Mouse (Mus musculus) limb, embryonic 14.5 days (tissue): ENCODE measurements around the gene Baiap2l2. TPM values are rescaled to one million over a fixed set of nuclear protein-coding genes. Genes with fewer than 3 reads are reported as not detected.
A peak's percentile ranks its signal among the peaks of the same experiment; 100 is the strongest.

ENCODE experiments used
- ATAC-seq: fragments of 200-750 bp; cut with Nextera tagmentation; 2 replicates; pipeline ENCODE4 v1.8.0; 2017; ENCODE audit warnings: low read depth, moderate number of reproducible peaks, moderate TSS enrichment; ENCODE audit not compliant: low FRiP score
- DNase-seq: peaks from one replicate; pipeline ENCODE4 v3.0.0-alpha.2; 2015; ENCODE audit warnings: low spot score
- H3K27ac ChIP-seq: fragments of 300-500 bp; sonication (generic); replicated peaks from 2 replicates; pipeline ENCODE4 v1.5.1; 2014; ENCODE audit warnings: low read depth, mild to moderate bottlenecking, low read length, moderate library complexity, mixed read lengths
- H3K27me3 ChIP-seq: fragments of 300-500 bp; sonication (generic); 2 replicates; pipeline ENCODE4 v1.6.1; 2014; ENCODE audit warnings: low read length, mixed read lengths; ENCODE audit not compliant: control insufficient read depth, insufficient read depth
- H3K36me3 ChIP-seq: fragments of 300-500 bp; sonication (generic); 2 replicates; pipeline ENCODE4 v1.6.1; 2014; ENCODE audit warnings: mild to moderate bottlenecking, low read length, moderate library complexity, mixed read lengths; ENCODE audit not compliant: control insufficient read depth, insufficient read depth
- H3K4me1 ChIP-seq: fragments of 300-500 bp; sonication (generic); 2 replicates; pipeline ENCODE4 v1.6.1; 2014; ENCODE audit warnings: antibody characterized with exemption, low read length, mixed read lengths; ENCODE audit not compliant: control insufficient read depth, insufficient read depth
- H3K4me2 ChIP-seq: fragments of 300-500 bp; sonication (generic); replicated peaks from 2 replicates; pipeline ENCODE4 v1.6.1; 2014; ENCODE audit warnings: low read depth, mild to moderate bottlenecking, low read length, moderate library complexity; ENCODE audit not compliant: severe bottlenecking
- H3K4me3 ChIP-seq: fragments of 300-500 bp; sonication (generic); replicated peaks from 2 replicates; pipeline ENCODE4 v1.5.1; 2014; ENCODE audit warnings: low read length
- H3K9ac ChIP-seq: fragments of 300-500 bp; sonication (generic); 2 replicates; pipeline ENCODE4 v1.6.1; 2014; ENCODE audit warnings: mild to moderate bottlenecking, low read depth, low read length, moderate library complexity; ENCODE audit not compliant: severe bottlenecking
- H3K9me3 ChIP-seq: fragments of 300-500 bp; sonication (generic); 2 replicates; pipeline ENCODE4 v1.6.1; 2016; ENCODE audit warnings: low read length; ENCODE audit not compliant: control insufficient read depth
- POLR2A ChIP-seq: fragments of 200-500 bp; IDR thresholded peaks from 2 replicates; pipeline ENCODE4 v1.8.0; 2012; ENCODE audit warnings: inconsistent platforms, mild to moderate bottlenecking, moderate library complexity, borderline replicate concordance; ENCODE audit not compliant: insufficient read depth, insufficient read length; ENCODE audit errors: extremely low read depth
- WGBS: fragments of 180-500 bp; shearing (Covaris S2); extraction: QIAGEN DNeasy Blood & Tissue Kit; methylation state at CpG from one replicate; pipeline ENCODE4 v1.1.7; 2014; 5-methylcytosine and 5-hydroxymethylcytosine counted together
- polyA plus RNA-seq, 2 experiments: library from polyadenylated mRNA; depleted of rRNA in 1 of 2; stranded (reverse) in 1 of 2; unstranded in 1 of 2; fragments of >200 nt; fragmentation: Nextera tagmentation in 1 of 2; extraction: Ambion mirVana in 1 of 2; gene quantifications; 2 replicates each; pipeline versions ENCODE4 v1.2.1 to v1.2.3; 2012 to 2014

Gene Baiap2l2
- polyA plus RNA-seq (2012; rRNA removed) (11.7 TPM in 2 replicates), polyA plus RNA-seq (2014; fragmentation: Nextera tagmentation; extraction: Ambion mirVana) (8.5 and 10.9 TPM in 2 replicates)

DNA sequence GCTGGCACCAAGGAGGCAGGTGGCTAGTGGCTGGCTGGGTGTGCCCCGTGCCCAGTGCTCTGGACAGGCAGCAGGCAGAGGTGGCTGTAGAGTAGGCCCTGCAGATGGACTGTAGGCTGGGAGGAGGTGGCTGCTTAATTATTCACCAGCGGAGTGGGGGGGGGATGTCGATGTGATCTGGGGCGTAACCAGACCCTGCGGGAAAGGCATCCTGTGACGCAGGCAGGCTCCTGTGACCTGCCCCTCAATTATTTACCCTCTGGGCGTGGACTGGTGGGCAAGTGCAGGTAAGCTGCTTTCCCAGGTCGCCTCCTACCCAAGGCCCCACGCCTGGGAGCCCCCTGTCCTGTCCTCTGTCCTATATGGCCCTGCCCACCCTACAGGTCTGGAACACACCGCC is at the start of gene Baiap2l2:
Gene Baiap2l2, minus strand, starts transcription at position 139 of the 400 bp plus-strand sequence.
- Histone ChIP-seq H3K4me3 (no peak within 1 kb of the TSS), H3K9me3 (no peaks in the 10 kb centered on the region), H3K27me3 (no peaks in the 10 kb centered on the region), H3K4me1 (no peaks in the 10 kb centered on the region), H3K4me2 (no peak within 1 kb of the TSS), H3K9ac (no peak within 1 kb of the TSS), H3K27ac (no peak within 1 kb of the TSS), H3K36me3 (peaks cover 18% of the 10 kb centered on the region)
- DNase-seq (no peak), ATAC-seq (no peak)
- no peak for TF ChIP-seq POLR2A
- WGBS, result 62% methylated on average over 10 of the region's 10 CpGs

DNA sequence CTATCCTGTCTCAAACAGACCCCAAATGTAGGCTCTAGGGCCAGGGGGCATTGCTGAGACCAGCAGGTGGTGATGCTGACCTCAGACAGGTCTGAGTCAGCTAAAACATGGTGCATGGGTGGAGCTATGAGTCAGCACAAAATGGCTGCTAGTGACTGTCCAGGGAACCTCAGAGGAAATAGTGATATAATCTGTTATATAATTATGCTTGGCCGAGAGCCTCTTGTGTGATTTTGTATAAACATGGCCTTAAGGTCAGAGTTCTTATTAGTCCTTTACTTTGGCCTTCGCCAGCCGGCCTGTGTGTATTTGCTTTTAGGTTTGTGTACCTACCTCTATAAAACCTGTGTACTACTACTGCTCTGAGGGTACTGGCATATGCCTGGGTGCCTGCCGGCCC is 48.1 kb upstream of the Baiap2l2 start:
- no peaks in the 10 kb centered on the region for H3K27me3 ChIP-seq
- WGBS, result 69% methylated on average over 4 of the region's 4 CpGs
- ATAC-seq, result no peak

DNA sequence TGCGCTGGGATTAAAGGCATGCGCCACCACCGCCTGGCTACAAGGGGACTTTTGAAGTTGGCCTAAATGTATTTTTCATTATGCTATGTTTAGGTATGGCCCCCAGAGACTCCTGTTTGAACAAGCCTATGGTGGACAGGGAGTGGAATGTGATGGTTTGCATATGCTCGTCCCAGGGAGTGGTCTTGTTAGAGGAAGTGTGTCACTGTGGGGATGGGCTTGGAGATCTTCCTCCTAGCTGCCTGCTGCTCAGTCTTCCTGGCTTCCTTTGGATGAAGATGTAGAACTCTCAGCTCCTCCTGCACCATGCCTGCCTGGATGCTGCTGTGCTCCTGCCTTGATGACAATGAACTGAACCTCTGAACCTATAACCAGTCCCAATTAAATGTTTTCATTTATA is 45.2 kb upstream of the Baiap2l2 start:
- no peak overlapping the region for H3K4me3 ChIP-seq
- 68% methylated on average over 4 of the region's 4 CpGs for WGBS
- ATAC-seq, result no peak
- H3K27me3 ChIP-seq, result no peaks in the 10 kb centered on the region
- H3K4me1 ChIP-seq, result peaks cover 11% of the 10 kb centered on the region
- no peaks in the 10 kb centered on the region for H3K36me3 ChIP-seq
- H3K9ac ChIP-seq, result no peak overlapping the region
- DNase-seq, result no peak
- H3K4me2 ChIP-seq, result no peak overlapping the region
- TF ChIP-seq POLR2A, result no peak
- no peaks in the 10 kb centered on the region for H3K9me3 ChIP-seq
- no peak overlapping the region for H3K27ac ChIP-seq

More for the DNA sequence above, 48.1 kb upstream of the Baiap2l2 start:
- no peak overlapping the region for H3K27ac ChIP-seq
- no peak overlapping the region for H3K4me2 ChIP-seq
- H3K4me1 ChIP-seq, result no peaks in the 10 kb centered on the region
- no peak overlapping the region for H3K4me3 ChIP-seq
- no peaks in the 10 kb centered on the region for H3K9me3 ChIP-seq
- no peaks in the 10 kb centered on the region for H3K36me3 ChIP-seq
- no peak for DNase-seq
- H3K9ac ChIP-seq, result no peak overlapping the region
- TF ChIP-seq POLR2A, result no peak

DNA sequence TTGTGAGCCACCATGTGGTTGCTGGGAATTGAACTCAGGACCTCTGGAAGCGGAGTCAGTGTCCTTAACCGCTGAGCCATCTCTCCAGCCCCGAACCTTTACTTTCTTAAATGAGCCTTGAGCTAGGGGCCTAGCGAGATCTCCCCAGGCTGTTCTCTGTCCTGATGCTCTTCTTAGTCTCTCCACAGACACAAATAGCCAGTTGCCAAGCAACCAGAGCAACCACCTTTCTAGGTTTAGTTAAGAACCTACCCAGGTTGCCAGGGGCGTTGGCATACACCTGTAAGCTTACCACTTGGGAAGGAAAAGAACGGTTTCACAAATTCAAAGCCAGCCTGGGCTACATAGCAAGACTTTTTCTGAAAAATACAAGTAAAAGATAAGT is 44.6 kb upstream of the Baiap2l2 start:
- Histone ChIP-seq H3K4me2 (no peak overlapping the region), H3K9me3 (no peaks in the 10 kb centered on the region), H3K4me1 (peaks cover 11% of the 10 kb centered on the region), H3K4me3 (no peak overlapping the region), H3K36me3 (no peaks in the 10 kb centered on the region), H3K27ac (no peak overlapping the region), H3K9ac (no peak overlapping the region), H3K27me3 (no peaks in the 10 kb centered on the region)
- DNase-seq (no peak), ATAC-seq (no peak)
- TF ChIP-seq POLR2A, result no peak
- 88% methylated on average over 6 of the region's 6 CpGs for WGBS

DNA sequence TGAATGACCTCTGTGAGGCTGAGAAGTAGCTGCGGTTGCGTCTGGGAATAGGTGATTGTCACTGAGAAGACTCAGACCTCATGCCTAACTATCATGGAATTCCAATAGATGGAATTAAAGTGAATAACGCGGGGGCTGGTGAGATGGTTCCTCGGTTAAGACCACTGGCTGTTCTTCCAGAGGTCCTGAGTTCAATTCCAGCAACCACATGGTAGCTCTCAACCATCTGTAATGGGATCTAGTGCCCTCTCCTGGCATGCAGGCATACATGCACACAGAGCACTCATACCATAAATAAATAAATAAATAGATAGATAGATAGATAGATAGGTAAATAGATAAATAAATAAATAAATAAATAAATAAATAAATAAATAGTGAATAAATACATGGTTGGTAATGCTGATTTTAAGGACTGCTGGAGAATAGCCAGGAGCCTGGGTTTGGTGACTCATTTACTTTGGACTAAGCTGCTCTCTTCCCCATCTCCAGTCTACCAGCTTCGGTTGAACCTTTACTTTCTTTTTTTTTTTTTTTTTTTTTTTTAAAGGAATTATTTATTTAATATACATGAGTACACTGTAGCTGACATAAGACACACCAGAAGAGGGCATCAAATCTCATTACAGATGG is 44.1 kb upstream of the Baiap2l2 start:
- TF ChIP-seq POLR2A, result no peak
- Histone ChIP-seq H3K4me3 (no peak overlapping the region), H3K9ac (no peak overlapping the region), H3K9me3 (no peaks in the 10 kb centered on the region), H3K27ac (no peak overlapping the region), H3K36me3 (no peaks in the 10 kb centered on the region), H3K27me3 (no peaks in the 10 kb centered on the region), H3K4me1 (peaks cover 11% of the 10 kb centered on the region), H3K4me2 (no peak overlapping the region)
- WGBS, result 97% methylated on average over 6 of the region's 6 CpGs
- DNase-seq (no peak), ATAC-seq (no peak)

DNA sequence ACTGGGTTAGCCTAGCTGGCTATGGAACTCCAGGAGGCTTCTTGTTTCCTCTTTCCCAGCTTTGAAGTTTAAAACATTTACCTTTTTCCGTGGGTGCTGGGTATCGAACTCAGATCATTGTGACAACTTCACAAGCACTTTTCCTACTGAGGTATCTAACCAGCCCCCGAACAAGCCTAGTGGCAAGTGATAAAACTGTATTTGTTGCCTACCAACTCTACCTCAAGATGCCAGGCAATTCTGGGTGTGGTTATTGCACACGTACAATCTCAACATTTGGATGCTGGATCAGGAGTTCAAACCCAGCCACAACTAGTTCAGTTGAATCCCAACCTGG is 43.6 kb upstream of the Baiap2l2 start:
- Histone ChIP-seq H3K36me3 (no peaks in the 10 kb centered on the region), H3K4me3 (no peak overlapping the region), H3K4me2 (peak overlapping the region; percentile 91; the same call in 1 of the 2 replicates), H3K9me3 (no peaks in the 10 kb centered on the region), H3K27ac (no peak overlapping the region), H3K4me1 (peaks cover 13% of the 10 kb centered on the region), H3K27me3 (no peaks in the 10 kb centered on the region), H3K9ac (no peak overlapping the region)
- no peak for TF ChIP-seq POLR2A
- ATAC-seq, result no peak
- WGBS, result 92% methylated on average over 4 of the region's 4 CpGs
- DNase-seq, result no peak
